Mouse (Mus musculus) limb, embryonic 13.5 days (tissue): ENCODE results near the gene Ripply3. TPM values are rescaled to one million over a fixed set of nuclear protein-coding genes. Genes with fewer than 3 reads are reported as not detected.

Source experiments
- ATAC-seq: fragments of 200-750 bp; cut with Nextera tagmentation; 2 replicates; pipeline ENCODE4 v1.8.0; 2017; ENCODE audit warnings: low read depth, moderate number of reproducible peaks, moderate TSS enrichment; ENCODE audit not compliant: low FRiP score
- H3K27ac ChIP-seq: fragments of 300-500 bp; sonication (generic); 2 replicates; pipeline ENCODE4 v1.5.1; 2015; ENCODE audit warnings: inconsistent platforms, mild to moderate bottlenecking, moderate library complexity
- H3K27me3 ChIP-seq: fragments of 300-500 bp; sonication (generic); 2 replicates; pipeline ENCODE4 v1.6.1; 2015; ENCODE audit warnings: mild to moderate bottlenecking, inconsistent platforms
- H3K36me3 ChIP-seq: fragments of 300-500 bp; sonication (generic); 2 replicates; pipeline ENCODE4 v1.6.1; 2015; ENCODE audit warnings: inconsistent platforms, mild to moderate bottlenecking, moderate library complexity
- H3K4me1 ChIP-seq: fragments of 300-500 bp; sonication (generic); 2 replicates; pipeline ENCODE4 v1.6.1; 2015; ENCODE audit warnings: inconsistent platforms
- H3K4me2 ChIP-seq: fragments of 300-500 bp; sonication (generic); replicated peaks from 2 replicates; pipeline ENCODE4 v1.6.1; 2015; ENCODE audit warnings: inconsistent platforms, mild to moderate bottlenecking, moderate library complexity
- H3K4me3 ChIP-seq: fragments of 300-500 bp; sonication (generic); 2 replicates; pipeline ENCODE4 v1.5.1; 2015; ENCODE audit warnings: moderate library complexity, mild to moderate bottlenecking, inconsistent platforms
- H3K9ac ChIP-seq: fragments of 300-500 bp; sonication (generic); 2 replicates; pipeline ENCODE4 v1.6.1; 2015; ENCODE audit warnings: mild to moderate bottlenecking, inconsistent platforms
- H3K9me3 ChIP-seq: fragments of 300-500 bp; sonication (generic); 2 replicates; pipeline ENCODE4 v1.6.1; 2016; ENCODE audit warnings: inconsistent platforms
- WGBS: fragments of 180-500 bp; shearing (Covaris S2); methylation state at CpG from one replicate; pipeline ENCODE4 v1.1.7; 2015; 5-methylcytosine and 5-hydroxymethylcytosine counted together
- polyA plus RNA-seq: library from polyadenylated mRNA; unstranded; fragments of >200 nt; fragmentation: Nextera tagmentation; extraction: Ambion mirVana; gene quantifications from 2 replicates; pipeline ENCODE4 v1.2.1, GENCODE M21; 2015

Ripply3 gene
- polyA plus RNA-seq, 1 experiment from 2014 or later: 3.1 TPM

- peaks cover 14% of the 10 kb centered on the region for H3K27me3 ChIP-seq
- 2% methylated on average over 30 of the region's 30 CpGs for WGBS
- no peak overlapping the region; the same call in 1 of the 2 replicates for H3K27ac ChIP-seq
- H3K4me1 ChIP-seq: peaks cover 19% of the 10 kb centered on the region
- peak overlapping the region; percentile 50 for H3K9ac ChIP-seq
- ATAC-seq: peak; percentile 31; the same call in 1 of the 2 replicates
- peak overlapping the region; percentile 62 for H3K4me2 ChIP-seq
- peak overlapping the region; percentile 28 for H3K4me3 ChIP-seq
- no peaks in the 10 kb centered on the region for H3K36me3 ChIP-seq
- no peaks in the 10 kb centered on the region for H3K9me3 ChIP-seq
Observed at GRCm38 (mm10) chr16:94302274-94303202, 25.7 kb upstream of the Ripply3 start.

- no peak for ATAC-seq
- peaks cover 25% of the 10 kb centered on the region for H3K4me1 ChIP-seq
- WGBS: 27% methylated on average over 6 of the region's 6 CpGs
- H3K9me3 ChIP-seq: no peaks in the 10 kb centered on the region
- no peaks in the 10 kb centered on the region for H3K36me3 ChIP-seq
- H3K9ac ChIP-seq: peak overlapping the region; percentile 50; the same call in 1 of the 2 replicates
- H3K4me3 ChIP-seq: peak overlapping the region; percentile 28; the same call in 1 of the 2 replicates
- peaks cover 14% of the 10 kb centered on the region for H3K27me3 ChIP-seq
- peak overlapping the region; percentile 62 for H3K4me2 ChIP-seq
- H3K27ac ChIP-seq: no peak overlapping the region
Observed at GRCm38 (mm10) chr16:94303203-94303535, 25.1 kb upstream of the Ripply3 start.

- Histone ChIP-seq H3K9me3 (no peaks in the 10 kb centered on the region), H3K27ac (no peak overlapping the region), H3K4me3 (no peak overlapping the region), H3K9ac (no peak overlapping the region), H3K4me2 (no peak overlapping the region), H3K4me1 (peaks cover 24% of the 10 kb centered on the region), H3K27me3 (peaks cover 11% of the 10 kb centered on the region), H3K36me3 (no peaks in the 10 kb centered on the region)
- ATAC-seq: no peak
- 46% methylated on average over 6 of the region's 6 CpGs for WGBS
Observed at GRCm38 (mm10) chr16:94307526-94307925, 20.7 kb upstream of the Ripply3 start.

GRCm38 (mm10) chr16:94307942-94308341 is 20.3 kb upstream of the Ripply3 start:
- peaks cover 20% of the 10 kb centered on the region for H3K4me1 ChIP-seq
- no peak overlapping the region for H3K4me3 ChIP-seq
- H3K9ac ChIP-seq: no peak overlapping the region
- H3K27ac ChIP-seq: no peak overlapping the region
- 17% methylated on average over 6 of the region's 6 CpGs for WGBS
- no peaks in the 10 kb centered on the region for H3K36me3 ChIP-seq
- no peaks in the 10 kb centered on the region for H3K9me3 ChIP-seq
- no peak overlapping the region for H3K4me2 ChIP-seq
- ATAC-seq: no peak
- peaks cover 11% of the 10 kb centered on the region for H3K27me3 ChIP-seq

GRCm38 (mm10) chr16:94309025-94309424 is 19.2 kb upstream of the Ripply3 start:
- ATAC-seq: no peak
- H3K36me3 ChIP-seq: no peaks in the 10 kb centered on the region
- H3K27ac ChIP-seq: no peak overlapping the region
- H3K9ac ChIP-seq: no peak overlapping the region
- peaks cover 2% of the 10 kb centered on the region for H3K27me3 ChIP-seq
- peaks cover 21% of the 10 kb centered on the region for H3K4me1 ChIP-seq
- no peak overlapping the region for H3K4me3 ChIP-seq
- H3K4me2 ChIP-seq: no peak overlapping the region
- no peaks in the 10 kb centered on the region for H3K9me3 ChIP-seq
- 90% methylated on average over 4 of the region's 4 CpGs for WGBS

GRCm38 (mm10) chr16:94311416-94311815 is 16.8 kb upstream of the Ripply3 start:
- no peak overlapping the region for H3K27ac ChIP-seq
- no peak overlapping the region for H3K4me2 ChIP-seq
- H3K4me1 ChIP-seq: peaks cover 21% of the 10 kb centered on the region
- H3K9ac ChIP-seq: 0 out of 2 replicates have a peak overlapping the region, but pooled peaks have one; percentile 4
- 0 out of 2 replicates have a peak, but pooled peaks cover 8% of the 10 kb centered on the region for H3K27me3 ChIP-seq
- no peak for ATAC-seq
- WGBS: 93% methylated on average over 1 of the region's 1 CpGs
- H3K9me3 ChIP-seq: no peaks in the 10 kb centered on the region
- H3K36me3 ChIP-seq: no peaks in the 10 kb centered on the region
- no peak overlapping the region for H3K4me3 ChIP-seq

GRCm38 (mm10) chr16:94311931-94312330 is 16.3 kb upstream of the Ripply3 start:
- Histone ChIP-seq H3K9me3 (no peaks in the 10 kb centered on the region), H3K4me1 (peaks cover 21% of the 10 kb centered on the region), H3K4me3 (peak overlapping the region; percentile 67), H3K27me3 (0 out of 2 replicates have a peak, but pooled peaks cover 11% of the 10 kb centered on the region), H3K27ac (no peak overlapping the region), H3K4me2 (peak overlapping the region; percentile 84), H3K36me3 (no peaks in the 10 kb centered on the region), H3K9ac (peak overlapping the region; percentile 76; the same call in 1 of the 2 replicates)
- 80% methylated on average over 4 of the region's 4 CpGs for WGBS
- ATAC-seq: no peak

GRCm38 (mm10) chr16:94312663-94313228 is 15.5 kb upstream of the Ripply3 start:
- WGBS: 0% methylated on average over 20 of the region's 20 CpGs
- Histone ChIP-seq H3K4me2 (peak overlapping the region; percentile 84), H3K9me3 (no peaks in the 10 kb centered on the region), H3K4me1 (peaks cover 15% of the 10 kb centered on the region), H3K27me3 (0 out of 2 replicates have a peak, but pooled peaks cover 11% of the 10 kb centered on the region), H3K36me3 (no peaks in the 10 kb centered on the region), H3K4me3 (peak overlapping the region; percentile 67), H3K9ac (peak overlapping the region; percentile 76), H3K27ac (peak overlapping the region; percentile 99)
- ATAC-seq: peak; percentile 89

GRCm38 (mm10) chr16:94313229-94314030 is 14.8 kb upstream of the Ripply3 start, which contains the start of gene Hlcs:
TSS of gene Hlcs (minus strand) at chr16:94313571.
- H3K27me3 ChIP-seq: 0 out of 2 replicates have a peak, but pooled peaks cover 11% of the 10 kb centered on the region
- under 1% methylated on average over 53 of the region's 64 CpGs for WGBS

GRCm38 (mm10) chr16:94314626-94315025 is 13.6 kb upstream of the Ripply3 start:
- Histone ChIP-seq H3K27me3 (0 out of 2 replicates have a peak, but pooled peaks cover 11% of the 10 kb centered on the region), H3K4me2 (no peak overlapping the region), H3K36me3 (no peaks in the 10 kb centered on the region), H3K27ac (no peak overlapping the region), H3K4me1 (peaks cover 9% of the 10 kb centered on the region), H3K9ac (no peak overlapping the region), H3K9me3 (no peaks in the 10 kb centered on the region), H3K4me3 (no peak overlapping the region)
- 86% methylated on average over 5 of the region's 5 CpGs for WGBS
- ATAC-seq: no peak

More at GRCm38 (mm10) chr16:94313229-94314030, 14.8 kb upstream of the Ripply3 start, which contains the start of gene Hlcs:
- Histone ChIP-seq H3K4me1 (peaks cover 9% of the 10 kb centered on the region), H3K4me3 (peak within 1 kb of the TSS; percentile 67), H3K4me2 (peak within 1 kb of the TSS; percentile 84), H3K27ac (peak within 1 kb of the TSS; percentile 99), H3K9me3 (no peaks in the 10 kb centered on the region), H3K9ac (peak within 1 kb of the TSS; percentile 86), H3K36me3 (no peaks in the 10 kb centered on the region)
- peak; percentile 90 for ATAC-seq

GRCm38 (mm10) chr16:94315215-94315614 is 13.0 kb upstream of the Ripply3 start:
- Histone ChIP-seq H3K4me1 (peaks cover 9% of the 10 kb centered on the region), H3K4me3 (no peak overlapping the region)

More at GRCm38 (mm10) chr16:94315215-94315614, 13.0 kb upstream of the Ripply3 start:
- no peak overlapping the region for H3K27ac ChIP-seq
- no peak for ATAC-seq
- no peaks in the 10 kb centered on the region for H3K36me3 ChIP-seq
- H3K4me2 ChIP-seq: no peak overlapping the region
- H3K27me3 ChIP-seq: 0 out of 2 replicates have a peak, but pooled peaks cover 11% of the 10 kb centered on the region
- H3K9ac ChIP-seq: no peak overlapping the region
- H3K9me3 ChIP-seq: no peaks in the 10 kb centered on the region
- WGBS: 49% methylated on average over 1 of the region's 1 CpGs
